ENCODE assay signal across 8 mouse cellular contexts in the genomic region with DNA sequence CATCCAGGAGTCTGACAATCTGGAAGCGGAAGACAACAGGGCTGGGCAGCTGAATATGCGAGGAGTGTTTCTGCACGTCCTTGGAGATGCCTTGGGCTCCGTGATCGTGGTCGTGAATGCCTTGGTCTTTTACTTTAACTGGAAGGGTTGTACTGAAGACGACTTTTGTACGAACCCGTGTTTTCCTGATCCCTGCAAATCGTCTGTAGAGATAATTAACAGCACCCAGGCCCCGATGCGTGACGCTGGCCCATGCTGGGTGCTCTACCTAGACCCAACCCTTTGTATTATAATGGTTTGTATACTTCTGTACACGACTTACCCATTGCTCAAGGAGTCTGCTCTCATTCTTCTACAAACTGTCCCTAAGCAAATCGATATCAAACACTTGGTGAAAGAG. TPM values are rescaled to one million over a fixed set of nuclear protein-coding genes. Genes with fewer than 3 reads are reported as not detected.
DNase-seq lines count a peak whose midpoint lies in the region; ATAC-seq lines count a peak whose summit lies in the region.

No protein-coding gene starts in this region.

- peaks cover 66% of the 10 kb centered on the region for H3K4me1 ChIP-seq in erythroblast, embryonic 14.5 days (ENCODE audit: control insufficient read depth)
- H3K4me1 ChIP-seq in lung, embryonic 16.5 days (replicated peaks; ENCODE audit: control insufficient read depth, insufficient read depth, low read length) = peaks cover 30% of the 10 kb centered on the region
- H3K4me1 ChIP-seq in stomach, embryonic 15.5 days = peaks cover 36% of the 10 kb centered on the region

- H3K4me2 ChIP-seq in lung, embryonic 16.5 days (ENCODE audit: low read depth, low read length) = peak overlapping the region; percentile 84; the same call in 1 of the 2 replicates
- H3K4me2 ChIP-seq in stomach, embryonic 15.5 days = peak overlapping the region; percentile 91

- 89% methylated on average over 15 of the region's 15 CpGs for WGBS in lung, embryonic 16.5 days
- 87% methylated on average over 15 of the region's 15 CpGs for WGBS in stomach, embryonic 15.5 days

- no peaks in the 10 kb centered on the region for H3K9me3 ChIP-seq in erythroblast, embryonic 14.5 days (ENCODE audit: control insufficient read depth, low read length)
- no peaks in the 10 kb centered on the region for H3K9me3 ChIP-seq in lung, embryonic 16.5 days (ENCODE audit: control insufficient read depth, low read length)
- H3K9me3 ChIP-seq in stomach, embryonic 15.5 days = no peaks in the 10 kb centered on the region

- H3K4me3 ChIP-seq in erythroblast, embryonic 14.5 days (replicated peaks) = peak overlapping the region; percentile 79
- H3K4me3 ChIP-seq in lung, embryonic 16.5 days (ENCODE audit: low read length) = no peak overlapping the region; the same call in 1 of the 2 replicates
- no peak overlapping the region; the same call in 1 of the 2 replicates for H3K4me3 ChIP-seq in stomach, embryonic 15.5 days (replicated peaks)

- H3K36me3 ChIP-seq in erythroblast, embryonic 14.5 days (ENCODE audit: control insufficient read depth) = peaks cover 63% of the 10 kb centered on the region
- H3K36me3 ChIP-seq in lung, embryonic 16.5 days (ENCODE audit: control insufficient read depth, insufficient read depth, low read length) = peaks cover 7% of the 10 kb centered on the region
- H3K36me3 ChIP-seq in stomach, embryonic 15.5 days = peaks cover 8% of the 10 kb centered on the region

- no peak for DNase-seq in lung, postnatal 36 days
- DNase-seq in kidney, postnatal 25 days = peak; percentile 22 to 53

- no peak overlapping the region for H3K27ac ChIP-seq in lung, embryonic 16.5 days (ENCODE audit: low read length)
- no peak overlapping the region for H3K27ac ChIP-seq in stomach, embryonic 15.5 days

- ATAC-seq in erythroblast, adult 5-6 weeks (replicated peaks; ENCODE audit: low FRiP score, poor library complexity, severe bottlenecking) = no peak
- no peak for ATAC-seq in lung, embryonic 16.5 days (ENCODE audit: low read depth)
- no peak for ATAC-seq in stomach, embryonic 15.5 days (ENCODE audit: insufficient read depth, low FRiP score, low read depth)
- no peak for ATAC-seq in granulocyte monocyte progenitor cell, adult 5-6 weeks (replicated peaks; ENCODE audit: poor library complexity, severe bottlenecking)
- ATAC-seq in megakaryocyte progenitor cell, adult 5-6 weeks (replicated peaks; ENCODE audit: poor library complexity) = no peak

- H3K9ac ChIP-seq in lung, embryonic 16.5 days (ENCODE audit: low read length) = no peak overlapping the region
- no peak overlapping the region for H3K9ac ChIP-seq in stomach, embryonic 15.5 days

- peaks cover 9% of the 10 kb centered on the region for H3K27me3 ChIP-seq in erythroblast, embryonic 14.5 days (ENCODE audit: control insufficient read depth)
- H3K27me3 ChIP-seq in lung, embryonic 16.5 days (ENCODE audit: control insufficient read depth, insufficient read depth, low read depth, low read length) = no peaks in the 10 kb centered on the region
- no peaks in the 10 kb centered on the region for H3K27me3 ChIP-seq in stomach, embryonic 15.5 days (replicated peaks)

RNA-seq across cellular contexts. Expression of a gene that starts 2.3 kb away (rescaled TPM):
- polyA plus RNA-seq in erythroblast, embryonic 14.5 days (2012) = 2.0 TPM in 2 replicates
- total RNA-seq in erythroblast, adult 5-6 weeks (2015; ENCODE audit: low replicate concordance) = 21.1 and 24.0 TPM in 2 replicates
- total RNA-seq in erythroblast, adult 5-6 weeks (2017; ENCODE audit: low replicate concordance) = 30.1 and 42.1 TPM in 2 replicates
- 1.5 and 1.8 TPM in 2 replicates for polyA plus RNA-seq in lung, embryonic 16.5 days (2015; fragmentation: Nextera tagmentation; extraction: Ambion mirVana)
- 4.5 and 4.9 TPM in 2 replicates for polyA plus RNA-seq in stomach, embryonic 15.5 days (2015; fragmentation: Nextera tagmentation; extraction: Ambion mirVana)
- total RNA-seq in granulocyte monocyte progenitor cell, adult 5-6 weeks (2014; fragmentation: Nextera tagmentation) = 4.5 and 4.6 TPM in 2 replicates
- 4.7 and 8.7 TPM in 2 replicates for total RNA-seq in granulocyte monocyte progenitor cell, adult 5-6 weeks (2017)
- total RNA-seq in megakaryocyte progenitor cell, adult 5-6 weeks (2015) = 4.7 TPM in 2 replicates
- 5.3 and 5.6 TPM in 2 replicates for total RNA-seq in megakaryocyte progenitor cell, adult 5-6 weeks (2017)
